Mouse (Mus musculus): ENCODE measurements at regions not wholly inside any gene's neighbourhood (a gene's known extent, or its start where the extent isn't known, plus 50 kb on each side); places are given as distances from the start of the nearest gene placed in this dataset.

- Histone ChIP-seq H3K4me1 (ENCODE audit: control insufficient read depth, insufficient read depth, low read length) (peaks cover 2% of the 10 kb centered on the region; the same call in 1 of the 2 replicates), H3K4me3 (ENCODE audit: insufficient read depth, low read length) (no peak overlapping the region), H3K27ac (ENCODE audit: insufficient read depth, low read length) (no peak overlapping the region)
- TF ChIP-seq POLR2A (IDR thresholded peaks at IDR 0.05; ENCODE audit: extremely low read depth, insufficient read depth, low read length) = no peak
- no peak for TF ChIP-seq CTCF (IDR thresholded peaks at IDR 0.05; ENCODE audit: extremely low read depth, insufficient read depth, low read length)
Observed at GRCm38 (mm10) chr16:42575517-42575946, 235.1 kb upstream of the Gap43 start.

- peaks cover 2% of the 10 kb centered on the region; the same call in 1 of the 2 replicates for H3K4me1 ChIP-seq (ENCODE audit: control insufficient read depth, insufficient read depth, low read length)
- no peak overlapping the region for H3K27ac ChIP-seq (ENCODE audit: insufficient read depth, low read length)
- no peak overlapping the region for H3K4me3 ChIP-seq (ENCODE audit: insufficient read depth, low read length)
- TF ChIP-seq CTCF (IDR thresholded peaks at IDR 0.05; ENCODE audit: extremely low read depth, insufficient read depth, low read length) (no peak), POLR2A (IDR thresholded peaks at IDR 0.05; ENCODE audit: extremely low read depth, insufficient read depth, low read length) (no peak)
Observed at GRCm38 (mm10) chr16:42574978-42575377, 234.5 kb upstream of the Gap43 start.

GRCm38 (mm10) chr16:42570246-42570996 is 230.0 kb upstream of the Gap43 start:
- Histone ChIP-seq H3K4me3 (ENCODE audit: insufficient read depth, low read length) (no peak overlapping the region), H3K4me1 (ENCODE audit: control insufficient read depth, insufficient read depth, low read length) (peaks cover 2% of the 10 kb centered on the region; the same call in 1 of the 2 replicates), H3K27ac (ENCODE audit: insufficient read depth, low read length) (no peak overlapping the region)
- no peak for TF ChIP-seq POLR2A (IDR thresholded peaks at IDR 0.05; ENCODE audit: extremely low read depth, insufficient read depth, low read length)
- no peak for TF ChIP-seq CTCF (IDR thresholded peaks at IDR 0.05; ENCODE audit: extremely low read depth, insufficient read depth, low read length)

- Histone ChIP-seq H3K4me3 (ENCODE audit: insufficient read depth, low read length) (no peak overlapping the region), H3K4me1 (ENCODE audit: control insufficient read depth, insufficient read depth, low read length) (peaks cover 2% of the 10 kb centered on the region; the same call in 1 of the 2 replicates), H3K27ac (ENCODE audit: insufficient read depth, low read length) (no peak overlapping the region)
- TF ChIP-seq POLR2A (IDR thresholded peaks at IDR 0.05; ENCODE audit: extremely low read depth, insufficient read depth, low read length) (no peak), CTCF (IDR thresholded peaks at IDR 0.05; ENCODE audit: extremely low read depth, insufficient read depth, low read length) (no peak)
Observed at GRCm38 (mm10) chr16:42569335-42569734, 228.9 kb upstream of the Gap43 start.

- Histone ChIP-seq H3K4me3 (ENCODE audit: insufficient read depth, low read length) (no peak overlapping the region), H3K27ac (ENCODE audit: insufficient read depth, low read length) (no peak overlapping the region), H3K4me1 (ENCODE audit: control insufficient read depth, insufficient read depth, low read length) (no peaks in the 10 kb centered on the region)
- TF ChIP-seq POLR2A (IDR thresholded peaks at IDR 0.05; ENCODE audit: extremely low read depth, insufficient read depth, low read length) = no peak
- TF ChIP-seq CTCF (IDR thresholded peaks at IDR 0.05; ENCODE audit: extremely low read depth, insufficient read depth, low read length) = no peak
Observed at GRCm38 (mm10) chr16:42549591-42549990, 209.1 kb upstream of the Gap43 start.

- H3K4me3 ChIP-seq (ENCODE audit: insufficient read depth, low read length) = no peak overlapping the region
- no peak overlapping the region for H3K27ac ChIP-seq (ENCODE audit: insufficient read depth, low read length)
- TF ChIP-seq CTCF (IDR thresholded peaks at IDR 0.05; ENCODE audit: extremely low read depth, insufficient read depth, low read length) = no peak
- TF ChIP-seq POLR2A (IDR thresholded peaks at IDR 0.05; ENCODE audit: extremely low read depth, insufficient read depth, low read length) = no peak
- H3K4me1 ChIP-seq (ENCODE audit: control insufficient read depth, insufficient read depth, low read length) = no peaks in the 10 kb centered on the region
Observed at GRCm38 (mm10) chr16:42546229-42547163, 206.0 kb upstream of the Gap43 start.

GRCm38 (mm10) chr16:42517321-42517720 is 176.9 kb upstream of the Gap43 start:
- Histone ChIP-seq H3K27ac (ENCODE audit: insufficient read depth, low read length) (no peak overlapping the region), H3K4me1 (ENCODE audit: control insufficient read depth, insufficient read depth, low read length) (no peaks in the 10 kb centered on the region), H3K4me3 (ENCODE audit: insufficient read depth, low read length) (no peak overlapping the region)
- TF ChIP-seq POLR2A (IDR thresholded peaks at IDR 0.05; ENCODE audit: extremely low read depth, insufficient read depth, low read length) = no peak
- TF ChIP-seq CTCF (IDR thresholded peaks at IDR 0.05; ENCODE audit: extremely low read depth, insufficient read depth, low read length) = no peak

GRCm38 (mm10) chr16:42515929-42516328 is 175.5 kb upstream of the Gap43 start:
- Histone ChIP-seq H3K27ac (ENCODE audit: insufficient read depth, low read length) (no peak overlapping the region), H3K4me1 (ENCODE audit: control insufficient read depth, insufficient read depth, low read length) (no peaks in the 10 kb centered on the region), H3K4me3 (ENCODE audit: insufficient read depth, low read length) (no peak overlapping the region)
- TF ChIP-seq CTCF (IDR thresholded peaks at IDR 0.05; ENCODE audit: extremely low read depth, insufficient read depth, low read length) (no peak), POLR2A (IDR thresholded peaks at IDR 0.05; ENCODE audit: extremely low read depth, insufficient read depth, low read length) (no peak)

- Histone ChIP-seq H3K27ac (ENCODE audit: insufficient read depth, low read length) (no peak overlapping the region), H3K4me1 (ENCODE audit: control insufficient read depth, insufficient read depth, low read length) (no peaks in the 10 kb centered on the region), H3K4me3 (ENCODE audit: insufficient read depth, low read length) (no peak overlapping the region)
- TF ChIP-seq CTCF (IDR thresholded peaks at IDR 0.05; ENCODE audit: extremely low read depth, insufficient read depth, low read length) = no peak
- TF ChIP-seq POLR2A (IDR thresholded peaks at IDR 0.05; ENCODE audit: extremely low read depth, insufficient read depth, low read length) = no peak
Observed at GRCm38 (mm10) chr16:42505107-42505506, 164.7 kb upstream of the Gap43 start.

Data from cortical plate, adult 2 months (tissue).